Mouse (Mus musculus): ENCODE data around the gene Amer3.
"Not testable (repeated sequence)": the region's sequence is repeated elsewhere in the genome, so short reads cannot be mapped to it uniquely, and the experiment has no call there.

Gene Amer3

DNA sequence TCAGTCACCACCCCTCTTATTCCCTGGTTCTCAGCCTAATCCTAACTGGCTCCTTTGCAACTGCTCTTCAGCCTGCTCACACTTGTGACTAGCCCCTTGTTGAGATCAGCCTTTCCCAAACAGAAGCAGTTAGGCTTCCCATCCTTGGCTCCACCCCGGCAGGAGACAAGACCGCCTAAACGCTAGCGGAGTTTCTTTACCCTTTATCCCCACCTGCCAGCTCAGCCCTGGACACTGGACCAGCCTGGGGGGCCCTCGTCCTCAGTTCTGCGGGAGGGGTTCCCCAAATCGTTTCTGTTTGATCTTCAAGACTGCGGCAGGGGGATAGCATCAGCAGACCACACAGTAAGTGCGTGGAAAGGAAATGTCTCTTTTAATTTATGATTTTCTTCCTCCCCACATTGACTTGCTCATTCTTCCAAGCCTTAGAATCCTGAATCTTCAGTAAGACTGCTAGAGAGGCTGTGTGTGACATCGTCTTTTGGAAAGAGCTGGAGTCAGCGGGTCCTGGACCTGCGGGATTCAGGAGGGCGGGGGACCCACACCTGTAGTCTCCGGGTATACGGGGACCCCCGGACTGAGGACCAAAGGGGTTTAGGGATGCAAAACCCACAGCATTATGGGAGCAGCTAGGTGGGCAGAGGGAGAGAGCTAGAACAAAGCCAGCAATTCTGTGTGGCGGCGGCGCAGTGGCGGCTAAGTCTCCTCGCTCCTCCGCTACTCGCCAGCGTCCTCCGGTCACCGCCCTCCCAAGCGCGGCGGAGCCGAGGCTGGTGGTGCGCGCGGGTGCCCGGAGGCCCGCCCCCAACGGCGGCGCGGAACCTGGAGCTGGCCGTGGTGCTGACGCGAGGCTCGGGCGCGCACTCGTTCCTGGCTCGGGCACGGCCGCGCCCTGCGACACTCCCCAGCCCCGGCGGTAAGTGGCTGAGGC, at the start of gene Amer3:
Gene Amer3 (plus strand): TSS at position 807 of the 931 bp plus-strand sequence.
- DNase-seq (ENCODE audit: low read depth, low spot score) = peak; percentile 80

- DNase-seq (ENCODE audit: low read depth, low spot score) = not testable (repeated sequence)
Measured at GRCm38 (mm10) chr1:34534574-34534973, 44.9 kb upstream of the Amer3 start.

GRCm38 (mm10) chr1:34535043-34535698, 44.3 kb upstream of the Amer3 start, which contains the start of gene Cfc1:
Gene Cfc1, plus strand, starts transcription at chr1:34535648.
- not testable (repeated sequence) for DNase-seq (ENCODE audit: low read depth, low spot score)

DNA sequence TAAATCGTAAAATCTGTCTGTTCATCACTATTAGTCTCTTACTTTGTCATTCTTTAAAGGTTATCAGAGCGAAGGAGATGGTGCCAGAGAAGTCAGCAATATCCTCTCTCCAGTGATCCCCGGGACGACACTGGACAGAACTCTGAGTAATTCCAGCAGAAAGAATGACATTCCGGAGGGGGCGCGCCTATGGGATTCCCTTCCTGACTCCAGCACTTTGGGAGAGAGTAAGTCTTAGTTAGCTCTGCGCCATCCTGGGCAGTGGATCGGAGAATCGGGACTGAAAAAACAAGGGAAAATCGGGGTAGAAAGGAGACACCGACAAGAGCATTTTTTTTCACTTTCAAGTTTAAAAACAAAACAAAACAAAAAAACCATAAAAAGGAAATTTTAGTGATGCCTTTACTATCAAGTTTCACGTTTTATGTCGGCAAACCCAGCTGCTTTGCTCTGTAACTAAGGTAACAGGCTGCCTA, 43.1 kb upstream of the Amer3 start:
- DNase-seq (ENCODE audit: low read depth, low spot score) = peak; percentile 10

DNA sequence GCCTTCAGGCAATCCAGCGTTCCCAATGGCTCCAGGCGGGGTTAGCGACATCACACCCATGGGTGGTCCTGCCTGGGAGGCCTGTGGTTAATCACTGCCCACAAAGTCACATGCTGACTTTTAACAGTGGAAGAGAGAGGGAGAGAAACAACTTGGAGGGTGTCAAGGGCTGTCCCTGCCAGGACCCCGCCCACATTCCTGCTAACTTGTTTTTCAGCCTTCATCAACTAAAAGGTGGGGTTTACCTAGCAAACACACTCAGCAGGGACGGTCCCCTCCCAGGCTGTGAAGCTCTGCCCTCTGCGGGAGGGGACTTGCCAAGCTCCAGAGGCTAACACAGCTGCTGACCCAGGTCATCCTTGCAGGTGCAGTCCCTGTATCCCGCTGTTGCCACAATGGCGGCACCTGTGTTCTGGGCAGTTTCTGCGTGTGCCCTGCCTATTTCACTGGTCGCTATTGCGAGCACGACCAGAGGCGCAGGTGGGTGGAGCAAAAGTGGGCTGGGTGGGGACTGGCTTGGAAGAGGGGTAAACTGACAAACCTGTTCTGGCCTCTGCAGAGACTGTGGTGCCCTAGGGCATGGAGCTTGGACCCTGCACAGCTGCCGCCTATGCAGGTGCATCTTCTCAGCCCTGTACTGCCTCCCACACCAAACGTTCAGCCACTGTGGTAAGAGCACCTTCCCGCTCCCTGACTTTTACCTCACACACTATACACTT, 42.5 kb upstream of the Amer3 start:
- peak; percentile 44 for DNase-seq (ENCODE audit: low read depth, low spot score)

- no peak for DNase-seq (ENCODE audit: low read depth, low spot score)
Measured at GRCm38 (mm10) chr1:34547074-34547473, 32.4 kb upstream of the Amer3 start.

GRCm38 (mm10) chr1:34553690-34554089, 25.8 kb upstream of the Amer3 start:
- DNase-seq (ENCODE audit: low read depth, low spot score) = no peak

DNA sequence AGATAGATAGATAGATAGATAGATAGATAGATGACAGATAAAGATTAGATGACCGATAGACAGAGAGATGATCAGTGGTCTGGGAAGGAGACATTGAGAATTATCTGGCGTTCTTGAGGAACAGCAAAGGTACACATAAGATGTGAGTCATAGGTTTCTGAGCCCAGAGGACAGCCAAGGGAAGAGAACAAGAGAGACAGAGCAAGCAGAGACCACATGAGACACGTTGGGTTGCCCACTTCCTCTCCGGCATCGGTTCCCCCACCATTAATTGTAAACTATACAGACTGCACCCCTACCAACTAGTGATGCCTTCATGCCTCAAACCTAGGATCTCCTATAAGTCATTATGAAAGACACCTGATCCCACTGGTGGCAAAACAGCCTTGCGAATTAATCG, 25.2 kb upstream of the Amer3 start:
- no peak for DNase-seq (ENCODE audit: low read depth, low spot score)

DNA sequence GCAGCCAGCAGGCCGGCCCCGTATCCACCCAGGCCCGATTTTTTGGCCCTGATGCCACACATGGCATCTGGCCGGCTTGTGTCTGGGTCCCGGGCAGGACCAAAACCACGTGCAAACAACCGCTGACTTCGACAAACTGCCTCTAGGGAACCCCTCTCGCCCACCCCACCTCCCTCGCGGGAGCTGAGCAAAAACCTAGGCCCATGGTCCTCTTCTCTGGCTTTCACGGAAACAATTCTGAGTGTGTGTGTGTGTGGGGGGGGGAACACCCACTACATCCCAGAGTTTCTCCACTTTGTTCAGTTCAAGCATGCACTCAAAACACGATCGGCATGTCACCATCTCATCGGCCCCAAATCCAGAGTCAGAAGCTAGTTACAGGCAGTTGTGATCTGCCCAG, 18.6 kb upstream of the Amer3 start, which contains the start of gene Prss40:
Gene Prss40 (minus strand): TSS at position 101 of the 400 bp plus-strand sequence.
- no peak for DNase-seq (ENCODE audit: low read depth, low spot score)

DNA sequence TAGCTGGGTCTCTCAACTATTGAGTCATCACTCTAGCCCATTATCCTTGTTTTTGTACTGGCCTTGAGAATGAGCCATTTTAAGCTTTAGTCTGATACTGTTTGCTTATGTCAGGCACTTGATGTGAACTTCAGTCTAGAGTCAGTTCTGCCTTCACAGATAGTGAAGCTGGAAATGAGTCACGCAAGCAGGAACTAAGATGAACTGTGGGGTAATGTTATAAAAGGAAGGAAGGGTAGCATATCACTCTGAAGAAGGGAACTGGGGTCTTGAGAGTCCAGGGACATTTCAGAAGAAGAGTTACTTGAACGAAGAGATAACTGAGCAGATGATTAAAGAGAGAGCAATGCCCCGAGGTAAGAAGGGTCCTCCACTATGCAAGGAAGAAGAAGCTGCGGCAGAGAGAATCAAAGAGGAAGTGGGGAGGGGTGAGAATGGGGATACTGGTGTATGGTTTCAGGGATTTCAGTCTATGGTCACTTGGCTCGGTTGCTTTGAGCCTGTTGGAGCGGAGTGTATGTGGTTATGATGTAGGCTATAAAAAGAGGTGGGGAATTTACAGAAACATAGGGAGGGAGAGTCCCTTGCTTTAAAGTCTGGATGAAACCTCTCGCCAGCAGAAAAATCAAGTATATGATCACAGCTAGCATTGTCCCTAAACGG, 14.9 kb upstream of the Amer3 start:
- DNase-seq (ENCODE audit: low read depth, low spot score) = no peak

DNA sequence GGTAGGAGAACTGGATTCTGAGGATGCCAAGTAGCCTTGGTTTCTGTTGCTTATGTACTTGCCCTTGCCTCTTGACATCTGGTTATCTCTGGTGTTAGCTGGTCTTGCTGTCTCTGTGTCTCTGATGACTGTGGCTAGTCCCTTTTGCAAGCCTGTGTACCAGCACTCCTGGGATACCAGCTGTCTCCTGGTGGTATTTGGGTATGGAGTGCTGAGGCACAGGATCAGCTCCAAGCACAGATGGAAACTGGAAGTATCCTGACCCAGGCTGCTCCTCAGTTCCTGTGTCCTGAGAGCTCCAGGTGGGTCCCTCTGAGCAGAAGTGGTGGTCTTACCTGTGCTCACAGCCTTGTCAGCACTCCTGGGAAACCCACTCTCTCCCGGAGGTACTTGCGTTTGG, 11.3 kb upstream of the Amer3 start:
- no peak for DNase-seq (ENCODE audit: low read depth, low spot score)

DNA sequence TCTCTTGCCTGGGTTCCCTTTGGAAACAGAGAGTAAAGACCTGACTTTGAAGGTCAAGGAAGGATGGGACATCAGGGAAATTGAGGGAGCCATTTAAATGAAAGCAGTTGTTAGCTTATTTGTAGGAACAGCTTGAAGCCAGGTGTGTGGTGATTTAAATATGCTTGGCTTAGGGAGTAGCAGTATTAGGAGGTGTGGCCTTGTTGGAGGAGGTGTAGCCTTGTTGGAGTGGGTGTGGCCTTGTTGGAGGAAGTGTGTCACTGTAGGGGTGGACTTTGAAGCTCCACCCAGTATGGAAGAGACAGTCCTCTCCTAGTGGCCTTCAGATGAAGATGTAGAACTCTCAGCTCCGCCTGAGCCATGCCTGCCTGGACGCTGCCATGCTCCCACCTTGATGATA, 9.6 kb upstream of the Amer3 start:
- DNase-seq (ENCODE audit: low read depth, low spot score) = no peak

DNA sequence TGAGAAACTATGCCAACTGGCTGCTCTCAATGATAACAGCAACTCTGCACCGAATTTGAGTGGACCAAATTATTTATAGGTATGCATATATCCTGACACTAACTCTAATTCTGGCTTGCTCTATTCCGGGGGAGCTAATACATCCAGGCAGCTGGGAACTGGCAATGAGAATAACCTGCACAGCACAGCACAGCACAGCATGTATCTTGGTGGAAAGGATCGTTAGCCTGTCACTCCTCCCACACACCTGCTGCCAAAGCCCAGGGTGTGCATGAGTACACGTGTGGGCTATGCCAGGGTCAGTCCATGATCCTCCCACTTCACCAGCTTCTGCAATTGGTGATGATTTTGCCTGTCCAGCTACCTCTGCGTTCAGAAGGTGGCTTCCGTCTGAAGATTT, 8.0 kb upstream of the Amer3 start:
- DNase-seq (ENCODE audit: low read depth, low spot score) = no peak

GRCm38 (mm10) chr1:34573221-34573620, 6.2 kb upstream of the Amer3 start:
- no peak for DNase-seq (ENCODE audit: low read depth, low spot score)

GRCm38 (mm10) chr1:34579782-34580356, 412 bp downstream of the Amer3 start:
- DNase-seq (ENCODE audit: low read depth, low spot score) = no peak

DNA sequence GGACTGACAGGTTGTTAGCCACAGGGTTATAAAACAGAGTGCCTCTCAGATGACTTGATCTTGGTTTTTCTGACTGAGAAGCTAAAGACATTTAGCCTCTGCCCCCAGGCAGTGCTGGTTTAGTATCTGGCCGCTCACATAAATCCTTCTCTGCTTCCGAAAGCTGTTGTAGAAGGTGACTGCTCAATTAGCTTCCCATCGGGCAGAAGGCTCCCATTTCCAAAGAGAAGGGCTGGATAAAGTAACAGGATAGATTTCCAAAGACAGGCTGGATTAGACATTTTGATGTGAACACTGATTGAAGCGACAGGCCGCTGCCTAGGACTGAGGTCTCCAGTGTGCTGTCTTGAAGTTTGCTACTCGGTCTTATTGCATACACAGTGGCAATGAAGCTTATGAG, 2.8 kb downstream of the Amer3 start:
- no peak for DNase-seq (ENCODE audit: low read depth, low spot score)

DNA sequence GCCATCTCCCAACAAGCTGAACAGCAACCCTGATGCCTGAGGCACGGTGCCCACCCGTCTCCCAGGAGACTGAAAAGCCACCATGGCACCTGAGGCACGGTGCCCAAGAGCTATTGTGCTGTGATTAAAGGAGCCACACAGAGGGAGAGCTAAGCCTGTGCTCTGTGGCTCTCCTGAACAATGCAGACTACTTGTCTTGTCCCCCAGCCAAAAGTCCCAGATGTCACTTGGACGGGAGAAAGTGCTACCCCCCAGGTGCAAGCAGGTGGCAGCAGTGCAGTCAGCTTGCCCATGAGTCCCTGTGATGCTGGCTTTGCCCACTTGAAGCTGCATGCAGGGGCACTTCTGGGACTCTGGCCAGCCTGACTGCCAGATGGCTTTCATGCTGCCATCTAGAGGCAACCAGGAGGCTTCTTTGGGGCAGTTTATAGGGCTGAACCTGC, 4.4 kb downstream of the Amer3 start:
- DNase-seq (ENCODE audit: low read depth, low spot score) = no peak

GRCm38 (mm10) chr1:34584736-34585135, 5.3 kb downstream of the Amer3 start:
- DNase-seq (ENCODE audit: low read depth, low spot score) = no peak

GRCm38 (mm10) chr1:34587298-34588096, 8.0 kb downstream of the Amer3 start:
- no peak for DNase-seq (ENCODE audit: low read depth, low spot score)

DNA sequence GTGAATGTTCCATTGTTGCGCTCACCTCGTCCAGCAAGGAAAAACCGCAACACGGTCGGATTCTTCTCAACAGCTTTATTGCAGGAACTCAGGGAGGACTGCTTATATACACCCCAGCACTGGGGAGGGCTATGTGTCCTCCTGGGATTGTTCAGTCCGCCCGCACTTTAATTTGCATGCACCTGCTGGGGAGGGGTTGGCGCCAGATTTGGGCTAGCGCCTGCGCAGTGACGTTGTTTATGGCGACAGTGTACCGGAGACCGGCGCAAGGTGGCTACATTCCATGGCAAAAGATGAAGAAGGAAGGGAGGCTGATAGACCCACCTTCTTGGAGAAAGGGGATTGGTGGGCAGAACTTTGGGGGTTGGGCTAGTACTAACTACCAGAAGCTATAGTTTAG, 20.5 kb downstream of the Amer3 start:
- no peak for DNase-seq (ENCODE audit: low read depth, low spot score)

Measured in mesoderm, embryonic 11.5 days (tissue).